Mouse (Mus musculus) E14TG2a.4 (cell line): ENCODE results near the gene Anxa11.

Experiments
- CTCF ChIP-seq: conservative IDR thresholded peaks from 2 replicates; pipeline ENCODE4 v1.5.1; 2014; ENCODE audit warnings: low read length
- POU5F1 ChIP-seq: IDR thresholded peaks from 2 replicates; pipeline ENCODE4 v1.6.1; 2014; ENCODE audit warnings: low read length, borderline replicate concordance

DNA sequence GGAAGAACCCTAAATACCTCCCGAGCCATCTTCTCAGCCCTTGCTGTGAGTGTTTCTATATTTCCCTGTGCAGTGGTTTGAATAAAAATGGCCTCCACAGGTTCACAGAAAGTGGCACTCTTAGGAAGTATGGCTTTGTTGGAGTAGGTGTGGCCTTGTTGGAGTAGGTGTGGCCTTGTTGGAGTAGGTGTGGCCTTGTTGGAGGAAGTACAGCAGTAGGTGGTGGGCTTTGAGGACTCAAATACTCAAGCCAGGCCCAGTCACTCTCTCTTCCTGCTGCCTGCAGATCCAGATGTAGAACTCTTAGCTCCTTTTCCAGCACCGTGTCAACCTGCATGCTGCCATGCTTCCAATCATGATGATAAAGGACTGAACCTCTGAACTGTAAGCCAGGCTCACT, 47.6 kb upstream of the Anxa11 start:
- TF ChIP-seq CTCF (no peak), POU5F1 (no peak)
